Mouse (Mus musculus): Measurements from ENCODE around the gene Prrxl1.

GRCm38 (mm10) chr14:32632908-32633600, 33.8 kb downstream of the Prrxl1 start:
- TF ChIP-seq POLR2A (IDR thresholded peaks at IDR 0.05; ENCODE audit: borderline replicate concordance, extremely low read depth, low read depth, low read length) (no peak), CTCF (IDR thresholded peaks at IDR 0.05; ENCODE audit: insufficient read depth, low read length) (no peak)

Measured in lung, adult 2 months (tissue).